Mouse (Mus musculus) lung, adult 2 months (tissue): ENCODE measurements at regions not wholly inside any gene's neighbourhood (a gene's known extent, or its start where the extent isn't known, plus 50 kb on each side); places are given as distances from the start of the nearest gene placed in this dataset.

Experiments used
- CTCF ChIP-seq: fragments of 200-500 bp; IDR thresholded peaks from 2 replicates; pipeline ENCODE4 v1.5.1; 2011; ENCODE audit warnings: mild to moderate bottlenecking, low read length, control low read depth; ENCODE audit not compliant: insufficient read depth
- POLR2A ChIP-seq: fragments of 200-500 bp; IDR thresholded peaks from 2 replicates; pipeline ENCODE4 v1.6.1; 2011; ENCODE audit warnings: low read depth, mild to moderate bottlenecking, control low read depth, low read length, borderline replicate concordance; ENCODE audit errors: extremely low read depth

DNA sequence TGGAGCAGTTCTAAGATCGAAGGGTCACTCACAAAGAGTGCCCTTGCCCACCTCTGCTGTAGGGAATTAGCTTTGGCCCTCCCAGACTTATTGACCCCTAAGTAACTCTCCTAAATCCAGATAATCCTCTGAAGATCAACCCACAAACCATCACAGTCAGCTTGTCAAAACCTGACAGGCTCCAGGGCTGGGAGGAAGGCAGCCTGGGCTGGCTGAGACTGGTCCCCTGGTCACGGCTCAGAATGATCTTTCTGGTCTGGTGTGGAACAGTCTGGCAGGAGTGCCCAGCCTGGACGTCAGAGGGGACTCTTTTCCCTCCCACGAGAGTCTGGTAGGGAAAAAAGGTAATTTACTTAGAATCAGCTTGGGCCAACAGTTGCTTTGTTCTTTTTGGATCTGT lies 99.0 kb upstream of the Haao start:
- TF ChIP-seq CTCF (no peak), POLR2A (no peak)
